Mouse (Mus musculus) thymus, postnatal 0 days (tissue): ENCODE measurements around the gene Sytl3. TPM values are rescaled to one million over a fixed set of nuclear protein-coding genes. Genes with fewer than 3 reads are reported as not detected.
"Not testable (repeated sequence)": the region's sequence is repeated elsewhere in the genome, so short reads cannot be mapped to it uniquely, and the experiment has no call there.

ENCODE experiments used
- DNase-seq: peaks from one replicate; pipeline ENCODE4 v3.0.0-alpha.2; 2015; ENCODE audit warnings: low spot score
- polyA plus RNA-seq: library from polyadenylated mRNA; unstranded; fragments of >200 nt; fragmentation: Nextera tagmentation; extraction: Ambion mirVana; gene quantifications from 2 replicates; pipeline ENCODE4 v1.2.1, GENCODE M21; 2015

Gene Sytl3
- polyA plus RNA-seq, 1 experiment from 2014 or later = 75.8 TPM

DNA sequence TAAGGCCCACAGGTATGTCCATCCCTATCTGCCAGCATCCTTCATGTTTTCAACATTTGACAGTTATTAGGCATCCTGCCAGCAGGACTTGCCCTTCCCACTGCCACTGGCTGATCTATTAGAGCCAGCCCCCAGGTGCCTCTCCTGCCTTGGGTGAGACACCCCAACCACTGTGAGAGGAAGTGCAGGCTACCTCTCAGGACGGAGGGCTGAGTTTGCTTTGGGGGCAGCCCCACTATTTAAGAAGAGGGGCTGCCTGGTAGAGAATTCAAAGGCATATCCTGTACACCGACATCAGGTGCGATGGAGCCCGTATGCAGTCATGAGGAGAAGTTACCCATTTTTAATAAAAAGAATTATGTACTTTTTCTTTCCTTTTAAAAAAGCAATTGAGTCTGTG, 13.2 kb upstream of the Sytl3 start:
- not testable (repeated sequence) for DNase-seq

DNA sequence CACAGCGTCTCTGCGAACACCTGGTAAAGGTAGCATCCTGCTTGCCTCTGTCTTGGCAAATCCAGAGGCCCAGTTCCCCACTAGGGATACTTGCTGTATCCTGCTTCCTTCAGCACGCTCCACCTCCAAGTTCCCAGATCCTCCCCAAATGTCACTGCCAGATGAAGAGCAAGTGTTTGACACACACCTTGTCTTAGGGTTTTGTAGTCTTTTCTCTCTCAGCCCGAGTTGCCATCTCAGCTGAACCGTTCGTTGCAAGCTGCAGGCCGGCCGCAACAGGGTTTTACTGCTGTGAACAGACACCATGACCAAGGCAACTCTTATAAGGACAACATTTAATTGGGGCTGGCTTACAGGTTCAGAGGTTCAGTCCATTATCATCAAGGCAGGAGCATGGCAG, 12.1 kb upstream of the Sytl3 start:
- DNase-seq = not testable (repeated sequence)

DNA sequence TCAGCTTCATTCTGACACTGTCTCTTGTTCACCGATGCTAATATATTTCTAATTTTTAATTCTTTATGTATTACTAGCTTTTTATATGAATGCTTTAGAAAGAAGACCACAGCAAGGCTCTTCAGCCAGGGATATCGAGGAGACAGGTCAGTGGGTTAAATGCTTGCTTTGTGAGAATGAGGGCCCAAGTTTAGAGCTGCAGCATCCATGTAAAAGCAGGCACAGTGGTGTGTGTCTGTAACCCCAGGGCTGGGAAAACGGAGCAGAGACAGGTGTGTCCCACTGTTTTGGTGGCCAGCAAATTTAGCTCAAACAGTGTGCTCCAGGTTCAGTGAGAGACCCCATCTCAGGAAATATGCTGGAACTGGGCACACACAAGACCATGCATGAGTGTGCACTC, 11.4 kb upstream of the Sytl3 start:
- DNase-seq = not testable (repeated sequence)

DNA sequence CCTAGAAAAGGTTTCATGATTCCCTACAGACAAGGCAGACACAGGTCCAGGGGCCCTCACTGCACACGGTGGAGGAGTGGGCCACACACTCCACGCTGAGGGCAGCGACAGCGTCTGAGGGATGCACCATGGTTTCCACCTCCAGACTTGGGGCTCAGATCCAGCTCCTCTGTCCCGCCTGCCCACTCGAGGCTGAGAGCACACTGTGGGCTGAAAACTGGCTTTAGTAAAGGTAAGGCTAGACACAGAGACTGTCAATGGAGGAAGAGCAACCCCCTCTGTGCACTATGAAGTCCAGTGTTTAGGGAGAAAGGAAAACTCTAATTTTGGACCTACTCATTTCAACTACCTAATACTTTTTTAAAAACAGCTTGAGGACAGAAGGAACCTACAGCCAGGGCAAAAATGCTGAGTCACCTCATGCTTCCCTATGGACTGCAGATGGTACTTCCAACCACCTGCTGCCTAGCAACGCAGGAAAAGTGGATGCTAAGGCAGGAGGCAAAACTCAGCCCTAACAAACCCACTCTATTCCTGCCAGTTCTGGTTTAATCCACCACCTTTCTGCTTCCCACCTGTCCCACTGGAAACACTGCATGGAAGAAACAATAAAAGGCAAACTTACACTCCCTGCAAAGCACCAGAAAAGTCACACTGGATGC, 7.9 kb upstream of the Sytl3 start:
- DNase-seq = not testable (repeated sequence)

DNA sequence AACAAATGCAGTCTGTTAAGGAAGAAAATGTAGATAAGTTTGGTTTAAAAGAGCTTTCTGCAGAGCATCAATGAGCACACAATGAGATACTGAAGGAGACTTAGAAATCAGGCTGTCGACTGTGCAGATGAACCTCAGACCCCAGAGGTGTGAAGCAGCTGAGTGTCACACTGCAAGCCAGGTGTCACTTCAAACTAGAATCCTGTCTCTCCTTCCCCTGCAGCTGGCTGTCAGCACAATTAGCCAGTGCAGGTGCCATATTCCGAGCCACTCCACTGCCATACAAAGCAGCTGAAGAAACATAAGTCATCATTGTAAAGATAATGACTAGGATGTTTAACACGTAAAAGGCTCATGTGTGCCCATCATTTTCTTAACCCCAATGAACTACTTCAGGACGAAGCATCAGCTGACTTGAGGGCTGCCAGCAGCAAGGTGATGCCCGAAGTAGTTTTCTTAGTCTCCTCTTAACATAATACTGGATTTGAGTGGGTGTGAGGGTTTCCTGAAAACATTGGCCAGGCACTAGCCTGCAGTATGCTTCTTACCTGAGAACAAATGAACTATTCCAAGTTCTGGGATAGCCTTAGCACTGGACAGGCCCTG, 5.4 kb upstream of the Sytl3 start:
- peak; percentile 59 for DNase-seq

DNA sequence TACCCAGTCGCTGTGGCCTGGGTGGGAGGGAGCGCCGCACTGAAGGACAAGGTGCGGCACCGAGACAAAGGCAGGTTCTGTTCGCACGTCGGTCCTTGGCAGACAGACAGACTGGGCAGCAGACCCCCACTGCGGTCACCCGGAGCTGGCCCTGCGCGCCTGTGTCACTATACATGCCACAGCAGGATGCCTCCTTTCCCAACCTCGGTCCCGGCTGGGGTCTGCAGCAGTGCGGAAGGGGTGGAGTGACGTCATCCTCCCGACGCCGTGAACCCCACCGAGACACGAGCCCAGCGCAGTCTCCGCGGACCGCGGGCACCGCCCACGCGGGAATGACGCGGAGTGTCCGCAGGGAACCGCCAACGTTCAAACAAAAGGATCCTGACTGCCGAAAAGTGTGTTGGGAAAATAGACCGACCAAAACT, 3.8 kb upstream of the Sytl3 start:
- DNase-seq = peak; percentile 86

DNA sequence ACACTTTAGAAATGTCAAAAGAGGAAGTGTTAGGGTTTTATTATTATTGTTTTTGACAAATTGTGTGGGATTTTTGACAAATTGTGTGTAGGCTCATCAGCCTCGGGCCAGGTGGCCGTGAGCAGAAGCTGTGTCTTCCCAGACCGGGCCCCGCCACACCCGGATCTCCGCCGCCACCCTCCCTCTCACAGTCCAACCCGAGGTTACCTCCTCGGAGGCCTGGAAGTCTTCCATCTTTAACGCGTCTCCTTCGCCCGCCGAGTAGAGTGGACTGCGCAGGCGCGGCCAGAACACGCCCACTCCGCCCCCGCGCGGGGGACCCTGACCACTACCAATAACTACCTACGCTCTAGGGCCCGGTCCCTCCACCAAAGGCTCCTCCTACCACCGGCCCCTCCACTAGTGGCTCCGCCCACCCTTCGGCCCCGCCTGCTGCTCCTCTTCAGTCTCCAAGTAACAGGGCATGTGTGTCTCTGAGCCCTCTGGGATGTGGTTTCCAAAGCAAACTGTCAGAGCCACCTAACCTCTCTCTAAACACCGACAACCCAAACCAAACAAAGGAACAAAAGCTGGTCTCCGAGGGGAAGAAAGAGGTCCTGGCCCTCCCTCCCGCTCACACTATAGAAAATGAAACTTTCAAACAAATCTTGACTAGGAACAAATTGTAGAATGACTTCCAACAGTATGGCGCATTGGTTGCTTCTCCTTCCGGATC, 3.2 kb upstream of the Sytl3 start, which contains the start of gene Dynlt1f:
Gene Dynlt1f (minus strand): TSS at position 334 of the 715 bp plus-strand sequence.
- DNase-seq = peak; percentile 65

DNA sequence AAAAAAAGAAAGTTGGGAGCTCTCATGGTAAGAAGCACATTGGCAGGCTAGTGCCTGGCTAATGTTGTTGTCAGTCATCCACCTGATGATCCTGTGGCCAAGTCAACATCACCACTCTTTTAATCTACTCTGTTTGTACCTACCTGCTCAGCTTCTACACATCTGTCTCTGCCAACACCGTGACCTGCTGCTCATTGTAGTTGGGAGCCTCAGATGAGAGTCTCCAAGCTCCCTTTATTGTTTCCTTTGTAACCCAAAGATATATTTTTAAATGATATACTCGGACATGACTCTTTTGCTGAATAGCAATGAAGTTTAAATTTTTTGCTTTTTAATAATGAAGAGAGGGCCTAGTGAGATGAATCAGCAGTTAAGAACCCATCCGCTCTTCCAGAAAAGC, 2.4 kb upstream of the Sytl3 start:
- not testable (repeated sequence) for DNase-seq

DNA sequence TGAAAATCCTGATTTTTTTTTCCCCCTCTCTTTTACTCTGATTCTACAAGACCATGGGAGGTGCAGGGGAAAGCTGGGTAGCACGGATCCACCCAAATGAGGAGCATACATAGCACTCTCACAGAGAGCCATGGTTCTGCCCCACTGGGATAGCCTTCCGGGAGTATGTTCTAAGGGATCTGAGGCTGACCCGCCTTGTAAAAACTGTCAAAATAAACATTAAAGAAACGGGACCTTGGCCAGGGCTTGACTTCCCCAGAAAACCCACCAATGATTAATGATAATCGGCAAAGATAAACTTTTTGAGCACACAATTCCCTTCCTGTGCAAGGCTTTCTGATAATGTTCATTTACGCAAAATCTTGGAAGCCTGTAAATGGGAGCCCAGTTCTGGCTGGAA, 1.7 kb downstream of the Sytl3 start:
- DNase-seq = not testable (repeated sequence)

DNA sequence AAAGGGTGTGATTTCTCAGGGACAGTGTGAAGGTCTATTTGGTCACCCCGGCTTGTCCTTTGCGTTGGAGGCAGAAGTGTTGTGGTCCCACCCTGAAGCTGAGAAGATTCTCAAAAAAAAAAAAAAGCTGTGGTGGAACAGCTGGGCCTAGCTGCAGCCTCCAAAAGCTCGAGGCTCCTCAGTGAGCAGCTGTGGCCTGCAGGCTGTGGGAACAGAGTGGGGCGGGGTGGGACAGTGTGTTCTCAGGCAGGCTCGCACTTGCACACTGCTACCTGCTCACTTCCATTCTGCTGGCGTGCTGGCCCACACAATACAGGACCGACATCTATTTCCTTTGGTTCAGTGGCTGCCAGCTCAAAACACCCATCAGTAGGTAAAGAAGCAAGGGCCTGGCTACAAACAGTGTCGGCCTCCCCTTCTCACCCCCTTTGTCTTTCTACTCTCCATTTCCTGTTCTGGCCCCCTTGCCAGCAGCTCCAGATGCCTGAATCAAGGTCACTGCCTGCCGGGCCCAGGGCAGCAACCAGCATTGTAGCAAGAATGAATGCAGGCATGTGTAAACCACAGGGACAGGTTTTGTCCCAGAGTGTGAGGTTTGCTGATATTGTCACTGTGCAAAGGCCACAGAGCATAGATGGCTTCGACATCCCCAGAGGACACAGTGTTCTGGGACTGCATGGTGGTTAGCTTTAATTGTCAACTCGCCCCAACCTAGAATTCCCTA, 2.4 kb downstream of the Sytl3 start:
- peak; percentile 85 for DNase-seq

DNA sequence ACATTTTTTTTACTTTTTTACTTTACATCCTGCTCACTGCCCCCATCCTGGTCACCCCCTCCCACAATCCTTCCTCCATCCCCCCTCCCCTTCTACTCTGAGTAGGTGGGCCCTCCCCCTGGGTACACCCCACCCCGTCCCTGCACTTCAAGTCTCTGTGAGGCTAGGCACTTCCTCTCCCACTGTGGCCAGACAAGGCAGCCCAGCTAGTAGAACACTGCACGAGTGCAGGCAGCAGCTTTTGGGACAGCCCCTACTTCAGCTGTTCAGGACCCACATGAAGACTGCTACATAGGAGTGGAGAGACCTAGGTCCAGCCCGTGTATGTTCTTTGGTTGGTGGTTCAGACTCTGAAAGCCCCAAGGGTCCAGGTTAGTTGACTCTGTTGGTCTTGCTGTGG, 3.9 kb downstream of the Sytl3 start:
- peak; percentile 20 for DNase-seq

DNA sequence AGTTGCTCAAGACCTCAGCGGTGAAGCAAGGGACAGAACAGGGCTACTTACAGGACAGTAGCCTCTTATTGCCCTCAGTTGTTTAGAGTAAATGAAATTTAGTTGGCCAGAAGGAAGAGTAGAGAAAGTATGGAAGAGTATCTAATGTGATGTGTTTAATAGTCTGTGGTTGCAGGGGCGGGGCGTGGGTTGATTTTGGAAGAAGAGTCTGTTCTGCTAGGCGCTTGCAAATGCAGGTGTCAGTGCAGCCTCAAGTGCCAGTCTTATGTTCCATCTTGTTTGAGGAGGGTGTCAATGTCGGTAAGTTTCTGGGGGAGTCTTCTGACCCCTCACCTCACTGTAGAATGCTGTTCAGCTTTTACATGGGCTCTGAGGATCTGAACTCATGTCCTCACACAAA, 6.5 kb downstream of the Sytl3 start:
- DNase-seq = peak; percentile 25

DNA sequence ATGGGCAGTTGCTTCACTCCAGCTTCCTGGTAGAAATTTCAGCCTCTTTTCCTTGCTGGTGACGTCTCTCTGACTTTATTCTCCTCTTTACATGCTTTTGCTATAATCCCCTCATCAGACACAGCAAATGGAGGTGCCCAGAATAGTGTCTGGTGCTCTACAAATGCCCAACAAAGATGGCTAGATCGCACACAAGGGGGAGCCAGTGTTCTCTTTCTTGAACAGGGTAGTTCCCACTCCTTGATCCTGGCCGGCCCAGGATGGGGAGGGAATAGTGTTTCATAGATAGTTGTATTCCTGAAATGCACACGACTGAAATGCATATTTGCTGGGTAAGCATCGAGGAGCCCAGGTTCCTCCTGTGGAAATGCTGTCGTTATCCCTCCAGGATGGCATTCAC, 9.6 kb downstream of the Sytl3 start:
- DNase-seq = not testable (repeated sequence)

DNA sequence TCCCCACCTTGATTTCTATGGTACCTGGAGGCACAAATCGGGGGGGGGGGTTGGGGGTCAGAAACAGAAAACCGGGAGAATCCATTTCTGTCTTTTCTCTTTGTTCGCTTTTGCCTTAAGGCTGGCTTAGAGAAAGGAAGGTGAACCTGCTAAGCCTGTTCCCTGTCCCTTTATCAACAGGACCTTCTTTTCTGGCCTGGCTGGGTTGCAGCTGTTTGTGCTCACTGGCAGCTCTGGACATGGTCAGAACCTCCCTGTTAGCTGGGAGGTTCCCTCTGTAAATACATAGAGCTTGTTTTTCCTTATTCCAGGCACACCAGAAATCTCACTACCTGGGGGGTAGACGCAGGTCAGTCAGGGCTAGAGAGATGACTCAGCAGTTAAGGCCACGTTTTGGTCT, 15.4 kb downstream of the Sytl3 start:
- DNase-seq = not testable (repeated sequence)

DNA sequence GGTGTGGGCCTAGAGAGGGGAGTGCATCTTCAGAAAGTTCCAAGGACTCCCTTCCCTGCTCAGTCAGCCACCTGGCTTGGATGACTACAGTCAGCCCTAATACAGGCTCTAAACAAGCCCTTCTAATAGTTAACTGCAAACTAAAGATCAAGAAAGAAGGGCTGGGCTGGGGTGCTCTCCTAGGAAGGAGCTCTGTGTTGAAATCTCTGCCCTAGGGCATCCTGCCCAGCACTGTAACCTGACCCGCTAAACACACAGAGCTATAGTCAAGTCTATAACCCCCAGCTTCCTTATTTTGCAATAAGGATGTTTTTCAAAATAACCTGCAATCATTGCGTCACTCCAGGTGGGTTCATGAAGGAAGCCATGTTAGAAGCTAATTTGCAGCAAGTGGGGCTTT, 19.2 kb downstream of the Sytl3 start:
- not testable (repeated sequence) for DNase-seq

DNA sequence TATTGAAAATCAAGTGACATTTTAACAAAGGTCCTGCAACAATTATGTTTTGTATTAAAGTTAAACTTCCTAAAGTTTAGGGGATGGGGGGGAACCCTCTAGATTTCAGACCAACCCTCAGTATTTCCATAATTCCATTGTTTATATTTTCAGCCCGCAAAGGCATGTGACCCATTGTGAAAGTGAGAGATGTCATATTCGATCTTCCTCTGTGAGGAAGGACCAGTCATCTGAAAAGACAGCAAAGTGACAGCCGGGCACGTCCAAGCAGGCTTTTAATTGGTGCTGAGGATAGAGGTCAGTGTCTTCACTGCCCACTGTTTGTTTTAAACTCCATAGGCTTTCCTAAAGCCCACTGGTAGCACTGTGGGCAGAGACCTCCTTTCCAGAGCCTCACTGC, 22.8 kb downstream of the Sytl3 start:
- not testable (repeated sequence) for DNase-seq

DNA sequence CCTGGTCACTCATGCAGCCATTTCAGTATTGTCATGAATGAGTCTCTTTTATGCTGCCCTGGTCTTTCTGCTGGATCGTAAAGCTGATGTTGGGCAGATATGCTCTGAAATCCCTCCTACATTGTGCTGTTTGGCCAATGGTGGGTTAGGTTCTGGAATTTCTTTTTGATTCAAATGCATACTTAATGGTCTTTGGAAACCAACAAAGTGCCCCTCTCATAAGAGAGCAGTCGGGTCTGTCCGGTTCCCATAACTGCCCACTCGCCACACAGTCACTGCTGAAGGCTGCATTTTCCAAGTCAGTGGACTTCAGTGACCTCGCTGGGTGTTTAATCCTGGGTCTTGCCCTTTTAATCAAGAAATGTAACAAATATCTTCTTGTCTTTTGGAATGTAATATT, 24.8 kb downstream of the Sytl3 start:
- not testable (repeated sequence) for DNase-seq

DNA sequence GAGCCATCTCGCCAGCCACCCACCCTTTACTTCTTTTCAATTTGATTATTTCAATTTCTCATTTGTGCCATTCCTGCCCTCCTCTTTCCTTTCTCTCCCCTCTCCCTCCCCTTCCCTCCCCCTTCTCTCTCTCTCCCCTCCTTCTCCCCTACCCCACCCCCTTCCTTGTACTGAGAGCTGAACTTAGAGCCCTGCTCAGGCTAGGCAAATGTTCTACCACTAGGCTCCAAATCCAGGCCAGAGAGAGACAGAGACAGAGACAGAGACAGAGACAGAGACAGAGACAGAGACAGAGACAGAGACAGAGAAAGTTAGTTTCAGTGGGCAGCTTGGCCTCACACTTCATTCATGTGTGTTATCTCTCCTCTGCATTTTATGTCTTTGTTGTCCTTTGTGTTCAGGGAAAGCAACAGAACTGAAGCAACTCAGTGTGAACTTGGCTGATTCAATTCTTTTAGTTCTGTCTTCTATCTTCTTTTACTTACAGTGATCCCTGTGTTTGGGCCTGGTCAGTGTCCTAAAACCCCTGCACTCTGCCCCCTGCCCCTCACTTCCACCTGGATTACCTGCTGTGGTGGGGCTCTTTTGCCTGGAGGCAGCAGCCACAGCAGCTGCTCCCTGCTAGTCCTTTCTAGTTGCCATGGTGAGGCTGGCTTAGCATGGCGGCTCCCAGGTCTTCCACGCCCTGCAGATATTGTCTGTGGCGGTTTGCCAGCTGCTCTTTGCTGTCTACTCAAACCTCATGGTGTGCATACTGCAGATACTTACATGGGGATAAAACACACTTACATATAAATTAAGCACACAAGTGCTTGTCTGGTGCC, 25.8 kb downstream of the Sytl3 start:
- DNase-seq = not testable (repeated sequence)

DNA sequence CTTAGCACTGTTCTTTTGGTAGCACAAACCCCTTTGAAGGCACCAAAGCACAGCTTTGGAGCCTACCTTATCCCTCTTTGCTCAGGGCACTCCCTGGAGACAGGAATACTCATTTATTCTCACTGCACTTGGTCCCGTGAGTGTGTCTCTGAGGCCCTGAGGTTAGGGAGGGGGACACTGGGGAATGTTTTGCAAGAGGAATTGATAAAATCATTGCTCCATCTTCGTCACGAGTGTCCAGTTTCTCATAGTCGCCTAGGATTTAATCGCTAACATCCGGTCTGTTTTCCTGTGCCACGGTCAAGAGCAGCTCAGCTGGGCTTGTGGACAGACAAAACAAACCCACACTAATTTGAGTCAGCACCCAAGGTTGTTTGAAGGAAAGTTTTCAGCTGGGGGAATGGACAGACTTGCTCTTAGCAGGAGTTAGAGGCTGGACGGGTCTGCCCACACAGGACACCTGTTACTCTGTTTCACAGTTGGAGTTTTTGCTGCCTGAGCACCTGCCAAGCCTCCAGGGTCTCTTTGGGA, 26.5 kb downstream of the Sytl3 start:
- not testable (repeated sequence) for DNase-seq

DNA sequence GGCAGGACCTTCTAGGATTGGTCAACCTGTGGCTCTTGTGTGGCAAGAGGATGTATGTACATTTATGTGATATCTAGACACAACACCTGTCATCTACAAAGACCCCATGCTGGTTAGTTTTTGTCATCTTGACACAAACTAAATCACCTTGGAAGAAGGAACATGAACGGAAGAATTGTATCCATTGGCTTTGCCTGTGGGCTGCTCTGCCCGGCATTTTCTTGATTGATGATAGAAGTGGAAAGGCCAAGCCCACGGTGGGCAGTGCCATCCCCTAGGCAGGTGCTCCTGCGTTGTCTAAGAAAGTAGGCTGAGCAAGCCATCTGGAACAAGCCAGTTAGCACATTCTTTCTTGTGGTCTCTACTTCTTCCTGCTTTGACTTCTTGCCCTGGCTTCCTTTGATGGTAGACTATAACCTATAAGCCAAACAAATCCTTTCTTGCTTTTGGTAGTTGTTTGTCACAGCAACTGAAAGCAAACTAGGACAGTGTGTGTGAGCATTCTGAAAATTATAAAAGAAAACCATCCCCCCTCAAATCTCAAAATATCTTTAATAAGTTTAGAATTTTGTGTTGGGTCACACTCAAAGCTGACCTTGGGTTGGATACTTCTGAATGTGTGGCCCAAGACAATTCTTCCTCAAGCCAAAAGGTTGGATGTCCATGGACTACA, 27.5 kb downstream of the Sytl3 start:
- peak; percentile 62 for DNase-seq
